Mouse (Mus musculus) kidney, embryonic 16.5 days (tissue): ENCODE results near the gene Mthfd1l. TPM values are rescaled to one million over a fixed set of nuclear protein-coding genes. Genes with fewer than 3 reads are reported as not detected.

Source experiments
- ATAC-seq: fragments of 200-750 bp; cut with Nextera tagmentation; 2 replicates; pipeline ENCODE4 v1.8.0; 2017; ENCODE audit warnings: moderate TSS enrichment; ENCODE audit not compliant: low FRiP score, low TSS enrichment
- H3K27ac ChIP-seq: fragments of 300-500 bp; sonication (generic); 2 replicates; pipeline ENCODE4 v1.5.1; 2014; ENCODE audit warnings: low read length
- H3K27me3 ChIP-seq: fragments of 300-500 bp; sonication (generic); 2 replicates; pipeline ENCODE4 v1.6.1; 2014; ENCODE audit warnings: low read length, control low read depth, mixed read lengths; ENCODE audit not compliant: insufficient read depth
- H3K36me3 ChIP-seq: fragments of 300-500 bp; sonication (generic); 2 replicates; pipeline ENCODE4 v1.6.1; 2014; ENCODE audit warnings: low read length, control low read depth, mixed read lengths; ENCODE audit not compliant: insufficient read depth
- H3K4me1 ChIP-seq: fragments of 300-500 bp; sonication (generic); 2 replicates; pipeline ENCODE4 v1.6.1; 2014; ENCODE audit warnings: low read length, control low read depth, mixed read lengths; ENCODE audit not compliant: insufficient read depth
- H3K4me2 ChIP-seq: fragments of 300-500 bp; sonication (generic); replicated peaks from 2 replicates; pipeline ENCODE4 v1.6.1; 2014; ENCODE audit warnings: low read depth, low read length
- H3K4me3 ChIP-seq: fragments of 300-500 bp; sonication (generic); 2 replicates; pipeline ENCODE4 v1.5.1; 2014; ENCODE audit warnings: mild to moderate bottlenecking, low read length
- H3K9ac ChIP-seq: fragments of 300-500 bp; sonication (generic); replicated peaks from 2 replicates; pipeline ENCODE4 v1.6.1; 2014; ENCODE audit warnings: low read length
- H3K9me3 ChIP-seq: fragments of 300-500 bp; sonication (generic); 2 replicates; pipeline ENCODE4 v1.6.1; 2016; ENCODE audit warnings: low read length, control low read depth
- WGBS: fragments of 180-500 bp; shearing (Covaris S2); extraction: QIAGEN DNeasy Blood & Tissue Kit; methylation state at CpG from one replicate; pipeline ENCODE4 v1.1.7; 2014; 5-methylcytosine and 5-hydroxymethylcytosine counted together
- polyA plus RNA-seq: library from polyadenylated mRNA; unstranded; fragments of >200 nt; fragmentation: Nextera tagmentation; extraction: Ambion mirVana; gene quantifications from 2 replicates; pipeline ENCODE4 v1.2.1, GENCODE M21; 2015

Mthfd1l gene
- polyA plus RNA-seq, 1 experiment from 2014 or later, result 16.7 TPM

DNA sequence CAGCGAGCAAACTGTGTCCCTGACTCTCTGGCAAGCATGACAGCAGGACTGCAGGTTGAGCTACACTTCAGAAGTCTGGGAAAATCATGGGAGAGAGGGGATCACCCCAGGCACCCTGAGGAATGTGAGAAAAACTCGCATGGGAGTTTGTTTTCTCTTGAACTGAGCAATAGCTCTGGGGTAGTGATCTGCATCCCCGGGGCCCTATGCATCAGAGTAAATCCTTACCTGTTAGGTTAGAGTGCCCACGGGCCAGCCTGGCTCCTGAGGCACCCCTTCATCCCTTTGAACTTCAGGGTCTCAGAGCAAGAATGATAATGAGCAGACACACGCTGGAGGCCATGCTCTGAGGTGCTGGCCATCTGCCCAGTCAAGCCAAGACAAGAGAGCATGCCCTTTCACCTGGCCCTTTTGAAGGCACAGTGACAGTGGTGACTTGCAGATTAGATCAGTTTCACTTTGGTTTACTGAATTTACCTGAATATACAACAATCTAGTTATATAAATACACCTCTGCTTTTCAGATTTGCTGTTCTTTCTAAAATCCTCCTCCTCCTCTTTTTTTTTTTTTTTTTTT lies 195.4 kb downstream of the Mthfd1l start:
- 9% methylated on average over 5 of the region's 5 CpGs for WGBS

DNA sequence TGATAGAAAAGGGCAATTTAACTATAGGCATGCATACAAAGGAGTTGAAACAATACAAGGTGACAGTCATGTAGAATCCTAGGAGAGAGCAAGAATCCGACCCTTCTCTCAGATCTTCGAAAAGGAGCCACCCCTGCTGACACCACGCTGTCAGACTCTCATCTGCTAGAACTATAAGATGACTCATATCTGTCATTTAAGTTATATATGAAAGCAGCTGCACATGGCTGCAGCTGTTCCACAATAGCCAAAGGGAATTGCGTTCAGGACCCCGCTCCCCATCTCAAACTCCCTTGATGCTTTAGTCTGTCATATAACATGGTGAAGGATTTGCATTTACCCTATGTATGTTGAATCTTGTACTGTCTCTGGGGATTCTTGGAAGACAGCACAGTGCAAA lies 201.3 kb downstream of the Mthfd1l start:
- Histone ChIP-seq H3K27ac (no peak overlapping the region), H3K9ac (no peak overlapping the region), H3K36me3 (no peaks in the 10 kb centered on the region), H3K27me3 (no peaks in the 10 kb centered on the region), H3K4me2 (no peak overlapping the region), H3K4me1 (no peaks in the 10 kb centered on the region), H3K4me3 (no peak overlapping the region), H3K9me3 (no peaks in the 10 kb centered on the region)
- ATAC-seq, result no peak
- 86% methylated on average over 5 of the region's 5 CpGs for WGBS

More for the DNA sequence above, 195.4 kb downstream of the Mthfd1l start:
- H3K9me3 ChIP-seq, result no peaks in the 10 kb centered on the region
- no peak overlapping the region for H3K4me2 ChIP-seq
- peak; percentile 54; the same call in 1 of the 2 replicates for ATAC-seq
- H3K27ac ChIP-seq, result peak overlapping the region; percentile 45; the same call in 1 of the 2 replicates
- no peaks in the 10 kb centered on the region for H3K36me3 ChIP-seq
- no peak overlapping the region for H3K9ac ChIP-seq
- no peaks in the 10 kb centered on the region for H3K27me3 ChIP-seq
- peaks cover 10% of the 10 kb centered on the region for H3K4me1 ChIP-seq
- H3K4me3 ChIP-seq, result no peak overlapping the region

DNA sequence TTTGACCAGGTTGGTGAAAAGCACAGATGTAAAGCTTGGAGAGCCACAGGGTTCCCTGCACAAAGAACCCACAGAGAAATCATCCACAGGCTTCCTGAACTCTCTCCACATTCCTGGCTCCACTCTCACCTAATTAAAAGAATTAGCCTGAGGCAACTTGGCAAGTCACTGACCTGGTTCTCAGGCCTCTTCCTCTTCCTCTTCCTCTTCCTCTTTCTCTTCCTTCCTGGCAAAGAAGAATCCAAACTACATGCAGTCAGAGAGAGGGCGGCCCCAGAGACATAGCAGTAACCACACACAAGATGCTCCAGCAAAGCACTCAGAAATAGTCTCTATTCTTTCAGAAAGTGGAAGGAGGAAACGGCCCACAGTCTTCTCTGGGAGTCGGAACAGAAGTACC lies 201.8 kb downstream of the Mthfd1l start:
- Histone ChIP-seq H3K27ac (no peak overlapping the region), H3K4me2 (no peak overlapping the region), H3K9me3 (no peaks in the 10 kb centered on the region), H3K9ac (no peak overlapping the region), H3K4me3 (no peak overlapping the region), H3K36me3 (no peaks in the 10 kb centered on the region), H3K4me1 (no peaks in the 10 kb centered on the region), H3K27me3 (no peaks in the 10 kb centered on the region)
- ATAC-seq, result no peak
- WGBS, result 88% methylated on average over 3 of the region's 3 CpGs

DNA sequence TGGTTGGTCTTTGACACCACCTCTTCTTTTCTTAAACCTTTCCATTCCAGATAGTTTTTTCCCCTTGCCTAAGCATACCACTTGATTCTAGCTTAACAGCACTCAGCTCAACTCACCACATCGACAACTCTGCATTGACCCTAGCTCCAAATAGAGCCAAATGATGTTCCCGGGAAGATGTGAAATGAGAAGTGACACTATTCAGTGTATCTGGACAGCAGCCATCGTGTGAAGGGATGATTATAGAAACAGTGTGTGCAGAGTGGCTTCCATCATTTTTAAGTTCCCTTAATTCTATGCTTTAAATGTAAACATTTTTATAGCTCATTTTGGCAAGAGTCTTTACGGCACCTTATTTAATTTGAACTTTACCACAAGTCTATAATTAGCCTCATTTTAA lies 204.4 kb downstream of the Mthfd1l start:
- no peaks in the 10 kb centered on the region for H3K27me3 ChIP-seq
- 67% methylated on average over 4 of the region's 4 CpGs for WGBS
- H3K36me3 ChIP-seq, result no peaks in the 10 kb centered on the region
- H3K27ac ChIP-seq, result no peak overlapping the region
- H3K4me2 ChIP-seq, result no peak overlapping the region
- H3K4me3 ChIP-seq, result no peak overlapping the region
- no peaks in the 10 kb centered on the region for H3K4me1 ChIP-seq
- no peaks in the 10 kb centered on the region for H3K9me3 ChIP-seq
- no peak overlapping the region for H3K9ac ChIP-seq
- ATAC-seq, result no peak

DNA sequence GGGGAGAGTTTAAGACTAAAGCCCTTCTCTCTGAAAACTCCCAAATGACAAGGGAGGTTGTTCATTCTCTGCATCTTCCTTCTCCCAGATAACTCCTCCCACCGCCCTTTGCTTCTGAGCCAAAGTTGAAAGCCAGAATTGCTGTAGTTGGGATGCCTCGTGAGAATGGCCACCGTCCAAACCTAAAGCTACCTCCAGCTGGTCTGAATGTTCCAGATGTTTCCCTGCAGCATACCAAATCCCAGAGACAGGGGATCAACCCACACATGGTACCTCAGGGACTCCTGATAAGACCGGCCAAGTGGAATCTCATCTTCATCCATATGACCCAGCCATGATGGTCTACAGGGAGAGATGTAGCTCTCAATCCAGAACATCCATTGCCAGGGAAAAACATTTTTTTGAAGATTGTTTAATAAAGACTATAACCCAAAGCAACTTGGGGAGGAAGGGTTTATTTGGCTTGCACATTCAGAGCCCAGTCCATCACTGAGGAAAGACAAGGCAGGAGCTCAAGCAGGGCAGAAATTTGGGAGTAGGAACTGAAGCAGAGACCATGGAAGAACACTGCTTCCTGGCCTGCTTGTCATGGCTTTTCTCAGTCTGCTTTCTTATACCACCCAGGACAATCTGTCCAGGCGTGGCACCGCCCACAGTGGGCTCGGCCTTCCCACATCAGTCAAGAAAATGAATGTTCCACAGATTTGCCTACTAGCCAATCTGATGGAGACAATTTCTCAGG lies 206.3 kb downstream of the Mthfd1l start:
- Histone ChIP-seq H3K36me3 (no peaks in the 10 kb centered on the region), H3K27ac (no peak overlapping the region), H3K27me3 (no peaks in the 10 kb centered on the region), H3K4me3 (no peak overlapping the region), H3K9me3 (no peaks in the 10 kb centered on the region), H3K9ac (no peak overlapping the region), H3K4me1 (no peaks in the 10 kb centered on the region), H3K4me2 (no peak overlapping the region)
- 75% methylated on average over 7 of the region's 7 CpGs for WGBS
- no peak for ATAC-seq

DNA sequence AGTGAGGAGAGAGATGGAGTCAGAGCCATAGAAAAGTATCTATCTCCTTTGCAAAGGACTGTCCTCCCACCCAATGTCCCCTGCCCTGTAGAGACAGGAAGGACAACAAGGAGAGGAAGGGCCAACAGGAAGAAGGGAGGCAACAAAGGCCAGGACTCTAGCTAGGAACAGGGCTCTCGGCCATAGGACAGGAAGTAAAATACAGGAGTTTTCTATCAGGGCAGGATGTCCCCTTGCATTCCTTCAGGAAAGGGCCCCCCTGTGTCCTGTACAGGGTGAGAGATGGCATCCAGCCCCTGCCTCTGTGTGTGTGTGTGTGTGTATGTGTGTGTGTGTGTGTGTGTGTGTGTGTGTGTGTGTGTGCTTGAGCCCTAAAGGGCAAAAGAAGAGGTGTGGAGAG lies 209.0 kb downstream of the Mthfd1l start:
- no peak overlapping the region for H3K9ac ChIP-seq
- no peaks in the 10 kb centered on the region for H3K27me3 ChIP-seq
- no peak overlapping the region for H3K4me3 ChIP-seq
- no peak overlapping the region for H3K4me2 ChIP-seq
- no peaks in the 10 kb centered on the region for H3K9me3 ChIP-seq
- ATAC-seq, result peak; percentile 62; the same call in 1 of the 2 replicates
- H3K4me1 ChIP-seq, result no peaks in the 10 kb centered on the region
- H3K27ac ChIP-seq, result 0 out of 2 replicates have a peak overlapping the region, but pooled peaks have one; percentile 21
- H3K36me3 ChIP-seq, result no peaks in the 10 kb centered on the region
- 50% methylated on average over 1 of the region's 1 CpGs for WGBS

DNA sequence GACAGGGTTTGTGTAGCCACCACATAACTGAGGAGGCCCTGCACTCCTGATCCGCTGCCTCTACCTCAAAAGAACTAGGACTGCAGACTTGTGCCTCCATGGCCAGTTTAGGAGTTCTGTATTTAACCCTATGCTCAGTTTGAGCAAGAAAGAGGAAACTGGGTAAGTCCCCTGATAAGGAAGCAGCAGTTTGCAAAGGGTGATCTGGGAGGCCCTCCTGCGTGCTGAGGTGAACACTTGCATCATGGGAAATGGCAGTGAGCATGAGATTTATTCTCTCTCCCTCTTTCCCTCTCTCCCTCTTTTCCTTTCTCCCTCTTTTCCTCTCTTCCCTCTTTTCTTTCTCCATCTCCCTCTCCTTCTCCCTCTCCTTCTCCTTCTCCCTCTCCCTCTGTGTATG lies 209.5 kb downstream of the Mthfd1l start:
- 0 out of 2 replicates have a peak overlapping the region, but pooled peaks have one; percentile 21 for H3K27ac ChIP-seq

DNA sequence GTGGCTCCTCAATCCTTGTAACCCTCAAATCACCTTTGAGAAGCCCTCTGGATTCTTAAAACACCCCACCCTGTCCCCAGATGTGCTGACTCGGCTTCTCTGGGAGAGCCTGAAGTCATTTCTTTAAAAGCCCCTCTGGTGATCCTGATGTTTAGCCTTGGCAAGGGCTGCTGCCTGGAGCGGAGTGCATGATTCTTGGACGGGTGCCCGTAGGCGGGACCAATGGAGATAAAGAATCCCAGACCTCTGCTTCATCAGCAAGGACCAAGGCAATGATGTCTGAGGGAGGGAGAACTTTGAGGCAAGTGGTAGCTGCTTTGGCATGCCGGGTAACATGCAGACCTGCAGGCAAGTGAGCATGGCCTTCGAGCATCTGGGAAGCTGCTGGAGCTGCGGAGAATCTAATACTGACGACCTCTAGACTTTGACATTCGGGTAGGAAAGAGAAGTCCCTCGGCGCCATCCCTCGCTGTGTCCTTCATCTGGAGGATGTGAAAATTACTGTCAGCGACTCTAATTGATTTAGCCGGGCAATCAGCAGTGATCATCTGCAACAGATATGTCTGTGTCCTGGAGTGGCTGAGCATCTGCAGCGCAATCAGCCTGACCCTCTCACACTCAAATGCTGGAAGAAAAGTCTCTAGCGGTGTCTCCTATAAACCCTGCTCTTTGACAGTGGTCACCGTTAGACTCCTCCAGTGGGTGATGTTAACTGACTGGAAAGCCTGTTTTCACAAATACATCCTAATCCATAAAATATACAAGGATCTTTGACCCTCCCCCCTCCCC lies 215.9 kb downstream of the Mthfd1l start:
- 78% methylated on average over 18 of the region's 18 CpGs for WGBS
- ATAC-seq, result no peak
- no peak overlapping the region for H3K27ac ChIP-seq

More for the DNA sequence above, 209.5 kb downstream of the Mthfd1l start:
- no peaks in the 10 kb centered on the region for H3K36me3 ChIP-seq
- no peak for ATAC-seq
- 76% methylated on average over 2 of the region's 2 CpGs for WGBS
- no peaks in the 10 kb centered on the region for H3K27me3 ChIP-seq
- H3K4me1 ChIP-seq, result no peaks in the 10 kb centered on the region
- no peak overlapping the region for H3K4me2 ChIP-seq
- no peak overlapping the region for H3K9ac ChIP-seq
- H3K4me3 ChIP-seq, result no peak overlapping the region
- H3K9me3 ChIP-seq, result no peaks in the 10 kb centered on the region

DNA sequence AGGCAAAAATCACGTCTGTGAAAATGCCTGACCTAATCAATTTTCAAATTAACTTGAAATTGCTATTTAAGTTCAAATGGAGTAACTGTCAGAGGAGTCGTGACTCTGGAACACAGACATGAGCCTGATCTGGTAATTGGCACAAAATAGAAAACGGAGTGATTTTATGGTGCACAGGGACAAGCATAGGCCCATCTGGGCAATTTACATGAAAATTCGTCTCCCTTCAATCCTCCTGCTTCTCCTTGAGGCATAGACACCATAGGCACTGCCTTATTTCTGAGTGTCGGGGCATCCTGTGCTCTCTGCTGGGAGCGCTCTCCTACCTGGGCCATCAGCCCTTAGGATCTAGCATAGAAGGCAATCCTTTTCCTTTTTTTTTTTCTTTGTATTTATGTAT lies 216.5 kb downstream of the Mthfd1l start:
- no peaks in the 10 kb centered on the region for H3K4me1 ChIP-seq
- WGBS, result 79% methylated on average over 6 of the region's 6 CpGs
- H3K9me3 ChIP-seq, result no peaks in the 10 kb centered on the region
- H3K4me2 ChIP-seq, result no peak overlapping the region
- H3K36me3 ChIP-seq, result no peaks in the 10 kb centered on the region
- no peaks in the 10 kb centered on the region for H3K27me3 ChIP-seq
- H3K27ac ChIP-seq, result no peak overlapping the region
- ATAC-seq, result no peak
- H3K9ac ChIP-seq, result no peak overlapping the region
- H3K4me3 ChIP-seq, result no peak overlapping the region

More for the DNA sequence above, 215.9 kb downstream of the Mthfd1l start:
- Histone ChIP-seq H3K36me3 (no peaks in the 10 kb centered on the region), H3K9me3 (no peaks in the 10 kb centered on the region), H3K27me3 (no peaks in the 10 kb centered on the region), H3K9ac (no peak overlapping the region), H3K4me3 (no peak overlapping the region), H3K4me2 (no peak overlapping the region), H3K4me1 (no peaks in the 10 kb centered on the region)
